ENCODE assay signal across 9 mouse cellular contexts in the genomic region with DNA sequence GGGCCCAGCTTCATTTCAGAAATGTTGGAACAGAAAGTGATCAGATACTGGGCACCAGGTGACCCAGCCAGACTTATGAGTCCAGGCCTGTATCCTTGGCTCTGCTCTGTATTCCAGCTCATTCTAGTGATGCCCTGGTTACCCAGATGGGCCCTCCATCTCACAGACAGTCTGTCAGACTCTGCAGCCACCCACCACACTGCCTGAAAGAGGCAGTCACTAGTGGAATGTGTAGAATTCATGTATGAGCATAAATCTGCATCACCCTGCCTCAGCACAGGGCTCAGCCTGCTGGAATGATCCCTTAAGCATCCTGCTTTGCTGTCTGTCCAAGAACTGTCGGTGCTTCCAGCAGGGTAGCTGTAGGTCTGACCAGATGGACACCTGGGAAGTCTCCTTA.
"Had no signal": no experiment of that assay in that cellular context is flagged by ENCODE, and none has a peak within 500 bp of the region (broad histone marks: within the 10 kb centered on the region; RNA-seq: fewer than 3 reads in every experiment).

No protein-coding gene starts in this region.

- DNase-seq: kidney, adult 2 months; left cerebral cortex, postnatal 4 days; liver, postnatal 0 days; lung, embryonic 14.5 days; retina, postnatal 1 day; right cerebral cortex, postnatal 4 days; thymus, adult 2 months; thymus, postnatal 14 days; thymus, postnatal 4 days had no signal
